Mouse (Mus musculus) bone marrow, adult 2 months (tissue): ENCODE results near the gene Fam117b.

Source experiments
- CTCF ChIP-seq: fragments of 200-500 bp; IDR thresholded peaks from 2 replicates; pipeline ENCODE4 v1.5.1; 2011; ENCODE audit warnings: low read length, control low read depth; ENCODE audit not compliant: control insufficient read depth, insufficient read depth
- POLR2A ChIP-seq: fragments of 200-500 bp; IDR thresholded peaks from 2 replicates; pipeline ENCODE4 v1.6.1; 2011; ENCODE audit warnings: low read depth, mild to moderate bottlenecking, control low read depth, low read length, borderline replicate concordance; ENCODE audit not compliant: control insufficient read depth

GRCm38 (mm10) chr1:59923673-59924072, 10.9 kb downstream of the Fam117b start:
- no peak for TF ChIP-seq POLR2A
- no peak for TF ChIP-seq CTCF
